Mouse (Mus musculus): Measurements from ENCODE around the gene Atp2a1. TPM values are rescaled to one million over a fixed set of nuclear protein-coding genes. Genes with fewer than 3 reads are reported as not detected.

The Atp2a1 gene
- polyA plus RNA-seq, 1 experiment: 1.4 TPM

DNA sequence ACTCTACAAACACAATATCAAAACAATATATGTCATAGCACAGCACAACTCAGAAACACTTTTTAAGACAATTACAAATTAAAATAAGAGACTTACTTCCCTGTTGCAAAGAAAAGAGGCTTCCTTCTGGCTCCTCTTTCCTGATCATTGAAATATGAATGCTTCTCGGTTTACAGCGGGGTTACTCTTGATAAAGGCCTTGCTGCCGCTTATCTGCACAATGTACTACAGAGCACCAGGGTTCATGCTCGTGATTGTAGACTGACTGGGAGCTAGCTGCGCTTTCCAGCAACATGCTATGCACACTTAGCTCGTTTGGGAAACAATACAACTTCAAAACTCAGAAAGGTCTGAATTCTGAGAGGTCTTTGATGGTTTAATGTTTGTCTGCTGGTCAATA is 65.7 kb downstream of the Atp2a1 start:
- H3K9me3 ChIP-seq: no peaks in the 10 kb centered on the region
- peaks cover 58% of the 10 kb centered on the region for H3K4me1 ChIP-seq
- TF ChIP-seq GATA1 (IDR thresholded peaks at IDR 0.05; ENCODE audit: borderline replicate concordance, low read length) (no peak), FLI1 (IDR thresholded peaks at IDR 0.05; ENCODE audit: low read length) (no peak)
- peak overlapping the region; percentile 98 for H3K4me3 ChIP-seq (replicated peaks)
- peaks cover 15% of the 10 kb centered on the region for H3K36me3 ChIP-seq (replicated peaks; ENCODE audit: low read length)
- H3K27me3 ChIP-seq (replicated peaks): no peaks in the 10 kb centered on the region

DNA sequence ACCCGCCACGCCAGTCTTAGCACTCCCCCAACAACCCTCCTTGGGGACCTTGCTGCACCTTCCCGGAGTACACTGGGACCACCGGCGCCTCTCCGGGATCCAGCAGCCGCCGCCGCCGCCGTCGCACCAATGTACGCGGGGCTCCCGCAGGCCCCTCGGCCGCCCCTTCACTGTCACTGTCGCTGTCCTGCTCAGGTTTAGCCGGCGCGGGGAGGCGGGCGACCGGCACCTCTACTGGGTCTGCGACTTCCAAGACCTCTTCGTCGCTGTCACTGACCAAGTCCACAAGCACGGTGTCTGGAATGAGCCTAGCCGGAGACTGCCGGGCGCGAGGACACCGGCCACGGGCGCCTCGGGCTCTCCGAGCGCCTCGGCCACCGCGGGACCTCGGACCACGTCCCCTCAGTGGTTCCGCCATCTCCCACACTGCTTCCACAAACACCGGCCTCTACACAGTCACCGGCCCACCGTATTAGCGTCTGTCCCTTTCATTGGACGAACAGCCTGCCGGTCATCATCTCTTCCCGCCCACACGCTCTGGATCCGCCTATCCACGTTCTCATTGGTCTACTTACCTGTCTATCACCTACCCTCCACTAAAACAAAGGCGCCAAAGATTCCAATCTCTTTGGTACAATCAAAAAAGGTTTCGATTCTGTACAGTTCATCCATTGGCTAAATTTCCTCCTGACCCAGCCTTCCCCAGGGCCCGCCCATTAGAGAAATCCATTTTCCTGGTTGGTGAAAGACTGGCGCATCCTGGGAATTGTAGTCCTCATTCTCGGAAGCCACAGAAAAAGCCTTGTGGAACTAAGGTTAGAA is 66.4 kb downstream of the Atp2a1 start, which contains the start of gene Nfatc2ip:
Gene Nfatc2ip, minus strand, starts transcription at position 440 of the 822 bp plus-strand sequence.
- no peak for TF ChIP-seq GATA1 (IDR thresholded peaks at IDR 0.05; ENCODE audit: borderline replicate concordance, low read length)
- TF ChIP-seq FLI1 (IDR thresholded peaks at IDR 0.05; ENCODE audit: low read length): no peak
- no peaks in the 10 kb centered on the region for H3K27me3 ChIP-seq (replicated peaks)
- peak within 1 kb of the TSS; percentile 98 for H3K4me3 ChIP-seq (replicated peaks)
- peaks cover 22% of the 10 kb centered on the region for H3K36me3 ChIP-seq (replicated peaks; ENCODE audit: low read length)
- no peaks in the 10 kb centered on the region for H3K9me3 ChIP-seq
- peaks cover 56% of the 10 kb centered on the region for H3K4me1 ChIP-seq

Other genes with a start within 250 kb of the Atp2a1 start
- 1.4 and 5.6 TPM in 2 replicates for gene Sbk1, start 190.5 kb downstream of the Atp2a1 start, polyA plus RNA-seq (2012; ENCODE audit: insufficient read depth, low replicate concordance)
- gene Lat, start 93.5 kb downstream of the Atp2a1 start, polyA plus RNA-seq (2012; ENCODE audit: insufficient read depth, low replicate concordance): 715 and 927 TPM in 2 replicates
- gene Spns1, start 85.7 kb downstream of the Atp2a1 start, polyA plus RNA-seq (2012; ENCODE audit: insufficient read depth, low replicate concordance): 74.6 and 153 TPM in 2 replicates
- 0.79 TPM in 1 of 2 replicates, not detected in the other for gene Nfatc2ip, start 66.4 kb downstream of the Atp2a1 start, polyA plus RNA-seq (2012; ENCODE audit: insufficient read depth, low replicate concordance)
- not detected in 2 replicates for gene Cd19, start 48.2 kb downstream of the Atp2a1 start, polyA plus RNA-seq (2012; ENCODE audit: insufficient read depth, low replicate concordance)
- 97.9 and 143 TPM in 2 replicates for gene Rabep2, start 34.3 kb downstream of the Atp2a1 start, polyA plus RNA-seq (2012; ENCODE audit: insufficient read depth, low replicate concordance)
- gene Sh2b1, start 12.3 kb upstream of the Atp2a1 start, polyA plus RNA-seq (2012; ENCODE audit: insufficient read depth, low replicate concordance): 94.0 and 146 TPM in 2 replicates
- gene Tufm, start 24.3 kb upstream of the Atp2a1 start, polyA plus RNA-seq (2012; ENCODE audit: insufficient read depth, low replicate concordance): 19.3 and 43.5 TPM in 2 replicates
- gene Atxn2l, start 40.3 kb upstream of the Atp2a1 start, polyA plus RNA-seq (2012; ENCODE audit: insufficient read depth, low replicate concordance): 956 and 1,090 TPM in 2 replicates
- 22.3 and 46.6 TPM in 2 replicates for gene Eif3c, start 103.3 kb upstream of the Atp2a1 start, polyA plus RNA-seq (2012; ENCODE audit: insufficient read depth, low replicate concordance)
- 30.2 TPM in 1 of 2 replicates, not detected in the other for gene Apobr, start 121.8 kb upstream of the Atp2a1 start, polyA plus RNA-seq (2012; ENCODE audit: insufficient read depth, low replicate concordance)
- gene Cln3, start 122.7 kb upstream of the Atp2a1 start, polyA plus RNA-seq (2012; ENCODE audit: insufficient read depth, low replicate concordance): 8.9 and 21.3 TPM in 2 replicates
- gene Il27, start 131.8 kb upstream of the Atp2a1 start, polyA plus RNA-seq (2012; ENCODE audit: insufficient read depth, low replicate concordance): 1.4 TPM in 1 of 2 replicates, not detected in the other
- gene Nupr1, start 167.8 kb upstream of the Atp2a1 start, polyA plus RNA-seq (2012; ENCODE audit: insufficient read depth, low replicate concordance): 27.5 TPM in 1 of 2 replicates, not detected in the other
- 31.0 and 69.1 TPM in 2 replicates for gene Sgf29, start 186.2 kb upstream of the Atp2a1 start, polyA plus RNA-seq (2012; ENCODE audit: insufficient read depth, low replicate concordance)
- 0.87 and 3.0 TPM in 2 replicates for gene Sult1a1, start 213.3 kb upstream of the Atp2a1 start, polyA plus RNA-seq (2012; ENCODE audit: insufficient read depth, low replicate concordance)
- 185 and 696 TPM in 2 replicates for gene Bola2, start 232.3 kb upstream of the Atp2a1 start, polyA plus RNA-seq (2012; ENCODE audit: insufficient read depth, low replicate concordance)
- gene Slx1b, start 232.7 kb upstream of the Atp2a1 start, polyA plus RNA-seq (2012; ENCODE audit: insufficient read depth, low replicate concordance): 7.3 and 9.7 TPM in 2 replicates
- 1,070 and 1,578 TPM in 2 replicates for gene Coro1a, start 244.7 kb upstream of the Atp2a1 start, polyA plus RNA-seq (2012; ENCODE audit: insufficient read depth, low replicate concordance)

Measured in megakaryocyte, embryonic 14.5 days (primary cell).